Mouse (Mus musculus) megakaryocyte-erythroid progenitor cell, adult 5-6 weeks (primary cell): Measurements from ENCODE around the gene AI661453. TPM values are rescaled to one million over a fixed set of nuclear protein-coding genes. Genes with fewer than 3 reads are reported as not detected.

ENCODE experiments used
- ATAC-seq: replicated peaks from 2 replicates; pipeline ENCODE4 v1.8.0; 2016; ENCODE audit warnings: mild to moderate bottlenecking, inconsistent platforms; ENCODE audit not compliant: severe bottlenecking, poor library complexity, low FRiP score, low TSS enrichment
- total RNA-seq, 2 experiments: library from RNA; stranded (forward) in 1 of 2; stranded (reverse) in 1 of 2; fragments of 200-1000, 215-1000 nt in 1 of 2; fragments of >200 nt in 1 of 2; fragmentation: Nextera tagmentation in 1 of 2; gene quantifications; 2 replicates each; pipeline ENCODE4 v1.2.3; 2014 to 2017

Gene AI661453
- total RNA-seq, 2 experiments from 2014 or later: 1.1 TPM; not detected in 1

- no peak for ATAC-seq
Measured at GRCm38 (mm10) chr17:47439396-47440028, 3.1 kb downstream of the AI661453 start.

GRCm38 (mm10) chr17:47440359-47440890, 4.0 kb downstream of the AI661453 start:
- ATAC-seq: no peak

GRCm38 (mm10) chr17:47441296-47442051, 5.1 kb downstream of the AI661453 start:
- ATAC-seq: no peak

- ATAC-seq: no peak
Measured at GRCm38 (mm10) chr17:47442271-47442670, 5.9 kb downstream of the AI661453 start.

- no peak for ATAC-seq
Measured at GRCm38 (mm10) chr17:47444113-47444512, 7.7 kb downstream of the AI661453 start.

- ATAC-seq: no peak
Measured at GRCm38 (mm10) chr17:47445518-47445917, 9.1 kb downstream of the AI661453 start.

GRCm38 (mm10) chr17:47446025-47446424, 9.6 kb downstream of the AI661453 start:
- peak; percentile 65 for ATAC-seq

GRCm38 (mm10) chr17:47446561-47446960, 10.1 kb downstream of the AI661453 start:
- ATAC-seq: no peak

- ATAC-seq: no peak
Measured at GRCm38 (mm10) chr17:47448523-47449372, 12.3 kb downstream of the AI661453 start.

GRCm38 (mm10) chr17:47449432-47449831, 13.0 kb downstream of the AI661453 start:
- ATAC-seq: no peak

- no peak for ATAC-seq
Measured at GRCm38 (mm10) chr17:47450239-47450638, 13.8 kb downstream of the AI661453 start.

GRCm38 (mm10) chr17:47450880-47451565, 14.6 kb downstream of the AI661453 start:
- no peak for ATAC-seq

- ATAC-seq: no peak
Measured at GRCm38 (mm10) chr17:47452886-47453285, 16.5 kb downstream of the AI661453 start.

- peak; percentile 91 for ATAC-seq
Measured at GRCm38 (mm10) chr17:47454675-47455074, 18.3 kb downstream of the AI661453 start.

GRCm38 (mm10) chr17:47458310-47458709, 21.9 kb downstream of the AI661453 start:
- no peak for ATAC-seq

- ATAC-seq: no peak
Measured at GRCm38 (mm10) chr17:47458936-47459335, 22.5 kb downstream of the AI661453 start.

- peak; percentile 58 for ATAC-seq
Measured at GRCm38 (mm10) chr17:47459341-47459919, 23.0 kb downstream of the AI661453 start.

- no peak; the same call in 1 of the 2 replicates for ATAC-seq
Measured at GRCm38 (mm10) chr17:47461688-47462087, 25.3 kb downstream of the AI661453 start.

GRCm38 (mm10) chr17:47462209-47462608, 25.8 kb downstream of the AI661453 start:
- ATAC-seq: no peak
